Mouse (Mus musculus) midbrain, embryonic 10.5 days (tissue): ENCODE results near the gene Ush2a. TPM values are rescaled to one million over a fixed set of nuclear protein-coding genes. Genes with fewer than 3 reads are reported as not detected.

Experiments
- DNase-seq: peaks from one replicate; pipeline ENCODE4 v3.0.0-alpha.2; 2017; ENCODE audit warnings: low spot score
- H3K27ac ChIP-seq: fragments of 300-500 bp; sonication (generic); replicated peaks from 2 replicates; pipeline ENCODE4 v1.5.1; 2016; ENCODE audit warnings: mild to moderate bottlenecking
- H3K27me3 ChIP-seq: fragments of 300-500 bp; sonication (generic); 2 replicates; pipeline ENCODE4 v1.6.1; 2016; ENCODE audit warnings: low read depth, mild to moderate bottlenecking; ENCODE audit not compliant: poor library complexity, severe bottlenecking
- H3K36me3 ChIP-seq: fragments of 300-500 bp; sonication (generic); 2 replicates; pipeline ENCODE4 v1.6.1; 2016; ENCODE audit warnings: mild to moderate bottlenecking, moderate library complexity
- H3K4me1 ChIP-seq: fragments of 300-500 bp; sonication (generic); 2 replicates; pipeline ENCODE4 v1.6.1; 2016
- H3K4me3 ChIP-seq: fragments of 300-500 bp; sonication (generic); 2 replicates; pipeline ENCODE4 v1.5.1; 2016; ENCODE audit warnings: mild to moderate bottlenecking, moderate library complexity
- H3K9me3 ChIP-seq: fragments of 300-500 bp; sonication (generic); replicated peaks from 2 replicates; pipeline ENCODE4 v1.6.1; 2016; ENCODE audit warnings: mild to moderate bottlenecking
- WGBS: fragments of 180-500 bp; shearing (Covaris S2); methylation state at CpG from one replicate; pipeline ENCODE4 v1.1.7; 2016; 5-methylcytosine and 5-hydroxymethylcytosine counted together
- polyA plus RNA-seq: library from polyadenylated mRNA; unstranded; fragments of >200 nt; fragmentation: Nextera tagmentation; extraction: Ambion mirVana; gene quantifications from 2 replicates; pipeline ENCODE4 v1.2.1, GENCODE M21; 2016

The Ush2a gene
- polyA plus RNA-seq, 1 experiment from 2014 or later, result 0.12 TPM

DNA sequence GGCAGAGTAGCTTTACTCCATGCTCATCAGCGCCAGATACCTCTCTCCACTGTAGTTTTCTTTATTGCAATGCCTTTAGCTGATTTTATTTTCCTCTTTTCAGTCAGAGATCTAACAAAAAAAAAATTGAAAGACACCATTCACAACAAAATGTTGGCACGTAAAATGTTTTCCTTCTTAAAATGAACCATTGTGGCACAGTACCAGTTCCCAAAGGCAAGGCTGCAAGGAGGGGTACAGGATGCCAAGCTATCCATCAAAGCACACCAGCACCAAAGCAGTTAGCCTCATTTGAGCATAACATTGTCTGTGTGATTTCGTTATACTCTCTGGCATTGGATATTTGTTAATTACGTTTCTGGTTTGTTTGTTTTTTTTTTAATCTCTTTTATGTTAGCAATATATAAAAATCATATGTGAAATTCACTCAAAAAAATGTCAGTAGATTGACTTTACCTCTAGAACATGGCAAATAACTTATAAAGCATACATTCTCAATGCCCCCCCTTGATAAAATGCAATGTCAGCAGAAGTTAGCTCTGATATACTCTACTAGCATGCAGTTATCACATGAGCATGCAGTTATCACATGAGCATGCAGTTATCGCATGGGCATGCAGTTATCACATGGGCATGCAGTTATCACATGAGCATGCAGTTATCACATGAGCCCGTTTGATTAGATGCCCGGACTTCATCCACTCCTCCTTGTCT lies 510.9 kb downstream of the Ush2a start:
- H3K27me3 ChIP-seq, result no peaks in the 10 kb centered on the region
- H3K9me3 ChIP-seq, result no peaks in the 10 kb centered on the region; the same call in 1 of the 2 replicates
- no peak overlapping the region for H3K4me3 ChIP-seq
- DNase-seq, result no peak
- WGBS, result 95% methylated on average over 7 of the region's 7 CpGs
- no peaks in the 10 kb centered on the region for H3K36me3 ChIP-seq
- no peak overlapping the region for H3K27ac ChIP-seq
- no peaks in the 10 kb centered on the region for H3K4me1 ChIP-seq

DNA sequence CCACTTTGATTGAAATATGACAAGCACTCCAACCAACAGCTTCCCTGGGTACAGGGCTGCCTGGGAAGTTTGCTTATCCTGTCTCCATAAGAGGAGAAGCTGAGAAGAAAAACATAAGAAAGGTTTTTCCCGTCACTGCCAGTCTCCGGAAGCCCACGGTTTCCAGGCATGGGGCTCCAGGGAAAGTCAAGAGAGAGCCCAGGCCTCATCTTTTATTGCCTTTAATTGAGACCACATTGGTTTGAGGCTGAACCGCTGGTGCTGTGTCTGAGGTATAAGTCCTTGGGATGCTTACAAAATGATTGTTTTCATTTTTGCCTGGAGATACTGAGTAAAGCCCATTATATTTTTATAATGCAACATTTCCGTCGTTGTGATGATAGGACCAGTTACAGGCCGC lies 511.8 kb downstream of the Ush2a start:
- no peaks in the 10 kb centered on the region for H3K36me3 ChIP-seq
- H3K4me1 ChIP-seq, result no peaks in the 10 kb centered on the region
- no peak overlapping the region for H3K4me3 ChIP-seq
- 79% methylated on average over 7 of the region's 7 CpGs for WGBS
- H3K27ac ChIP-seq, result no peak overlapping the region
- H3K9me3 ChIP-seq, result no peaks in the 10 kb centered on the region; the same call in 1 of the 2 replicates
- no peak for DNase-seq
- H3K27me3 ChIP-seq, result no peaks in the 10 kb centered on the region

DNA sequence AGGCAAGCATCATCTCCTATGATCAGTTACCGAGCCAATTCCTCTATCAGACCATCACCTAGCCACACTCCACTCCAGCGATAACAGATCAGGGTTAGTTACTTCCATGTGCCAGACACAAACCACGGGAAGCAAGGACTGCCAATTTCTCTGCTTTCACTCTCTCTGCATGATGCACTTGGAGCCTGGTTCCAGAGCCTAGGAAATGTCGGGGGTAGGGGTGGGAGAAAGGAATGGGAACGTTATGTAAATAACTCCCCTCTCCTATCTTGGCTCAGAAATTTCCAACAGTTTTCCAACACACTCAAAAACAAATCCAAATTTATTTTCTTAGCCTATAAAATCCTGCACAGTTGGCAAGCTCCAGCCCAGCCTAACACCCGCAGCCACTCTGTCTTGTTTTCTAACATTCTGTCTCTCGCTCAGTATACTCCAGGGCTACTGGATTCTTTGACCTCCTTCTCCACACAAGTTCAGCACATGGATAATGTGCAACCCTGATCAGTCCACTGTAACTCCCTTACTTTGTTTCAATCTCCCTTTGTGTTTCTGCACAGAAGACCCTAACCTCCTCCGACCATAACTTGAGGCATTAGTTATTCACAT lies 515.8 kb downstream of the Ush2a start:
- Histone ChIP-seq H3K4me3 (no peak overlapping the region), H3K27ac (no peak overlapping the region), H3K27me3 (no peaks in the 10 kb centered on the region), H3K9me3 (no peaks in the 10 kb centered on the region; the same call in 1 of the 2 replicates), H3K36me3 (no peaks in the 10 kb centered on the region), H3K4me1 (no peaks in the 10 kb centered on the region)
- 85% methylated on average over 8 of the region's 8 CpGs for WGBS
- DNase-seq, result no peak

DNA sequence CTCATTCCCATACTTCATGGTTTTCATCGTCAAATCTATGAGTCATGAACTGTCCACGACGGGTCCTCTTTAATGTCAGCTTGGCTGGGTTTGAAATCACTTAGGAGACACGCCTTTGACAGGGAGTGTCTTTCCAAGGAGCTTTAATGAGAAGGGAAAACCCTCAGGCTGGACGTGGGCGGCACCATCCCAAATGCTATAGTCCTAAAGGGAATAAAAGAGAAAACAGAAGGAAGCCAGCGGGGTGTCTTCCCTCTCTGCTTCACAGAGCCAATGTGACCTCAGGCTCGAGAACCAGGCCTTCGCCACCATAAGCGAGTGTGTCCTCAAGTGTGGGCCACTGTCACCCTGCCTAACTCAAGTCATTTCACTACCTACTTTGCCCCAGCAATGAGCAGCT lies 523.2 kb downstream of the Ush2a start:
- WGBS, result 88% methylated on average over 10 of the region's 10 CpGs
- H3K27me3 ChIP-seq, result no peaks in the 10 kb centered on the region
- H3K9me3 ChIP-seq, result no peaks in the 10 kb centered on the region
- H3K4me3 ChIP-seq, result no peak overlapping the region
- no peaks in the 10 kb centered on the region for H3K36me3 ChIP-seq
- no peak for DNase-seq
- H3K4me1 ChIP-seq, result no peaks in the 10 kb centered on the region
- no peak overlapping the region for H3K27ac ChIP-seq

DNA sequence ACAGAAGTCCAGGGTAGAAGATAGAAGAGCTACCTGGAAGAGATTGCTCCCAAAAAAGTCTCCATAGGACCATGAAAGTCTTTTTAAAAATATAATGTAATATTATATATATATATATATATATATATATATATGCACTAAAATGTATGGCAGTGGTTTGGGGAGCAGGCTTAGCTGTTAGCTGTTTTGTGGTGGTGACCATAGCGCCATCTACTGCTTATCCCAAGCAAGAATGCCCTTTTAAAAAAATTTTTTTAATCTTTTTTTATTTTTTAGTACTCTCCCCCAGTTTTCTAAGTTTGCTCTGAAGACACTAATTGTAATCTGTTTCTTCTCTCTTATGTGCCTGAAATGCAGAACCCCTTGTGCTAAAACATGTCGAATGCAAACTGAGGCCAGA lies 543.2 kb downstream of the Ush2a start:
- H3K27ac ChIP-seq, result no peak overlapping the region
- no peak overlapping the region for H3K4me3 ChIP-seq
- H3K27me3 ChIP-seq, result no peaks in the 10 kb centered on the region
- H3K9me3 ChIP-seq, result no peaks in the 10 kb centered on the region
- 32% methylated on average over 2 of the region's 2 CpGs for WGBS
- peaks cover 11% of the 10 kb centered on the region for H3K4me1 ChIP-seq
- no peaks in the 10 kb centered on the region for H3K36me3 ChIP-seq
- DNase-seq, result no peak

- Histone ChIP-seq H3K4me3 (no peak overlapping the region), H3K36me3 (no peaks in the 10 kb centered on the region), H3K27me3 (0 out of 2 replicates have a peak, but pooled peaks cover 4% of the 10 kb centered on the region), H3K9me3 (no peaks in the 10 kb centered on the region), H3K27ac (no peak overlapping the region), H3K4me1 (peaks cover 11% of the 10 kb centered on the region)
- peak; percentile 32 for DNase-seq
- WGBS, result 42% methylated on average over 4 of the region's 4 CpGs
These were observed 544.0 kb downstream of the Ush2a start for GRCm38 (mm10) chr1:188805852-188806251.

DNA sequence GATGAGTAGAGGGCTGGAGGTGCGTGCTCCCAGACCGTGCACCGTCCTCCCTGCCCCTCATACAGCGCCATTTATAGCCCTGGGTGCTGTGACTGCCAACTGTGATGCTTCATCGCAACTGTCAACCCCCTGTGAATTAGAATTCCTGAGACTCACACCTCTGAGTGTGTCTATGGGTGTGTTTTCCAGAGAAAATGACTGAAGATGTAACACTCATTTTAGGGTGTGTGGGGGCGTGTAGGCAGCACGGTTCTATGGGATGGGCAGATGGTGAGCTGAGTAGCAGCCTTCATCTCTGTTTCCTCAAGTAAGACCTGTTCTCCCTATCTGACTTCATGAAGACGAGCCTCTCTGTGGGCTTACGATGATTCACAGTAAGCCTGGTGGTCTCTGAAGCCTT lies 548.8 kb downstream of the Ush2a start:
- H3K9me3 ChIP-seq, result no peaks in the 10 kb centered on the region
- H3K27ac ChIP-seq, result no peak overlapping the region
- no peak for DNase-seq
- H3K4me3 ChIP-seq, result no peak overlapping the region
- peaks cover 7% of the 10 kb centered on the region for H3K4me1 ChIP-seq
- WGBS, result 94% methylated on average over 9 of the region's 9 CpGs
- peaks cover 4% of the 10 kb centered on the region; the same call in 1 of the 2 replicates for H3K27me3 ChIP-seq
- no peaks in the 10 kb centered on the region for H3K36me3 ChIP-seq

- DNase-seq, result no peak
- H3K4me1 ChIP-seq, result no peaks in the 10 kb centered on the region
- H3K27me3 ChIP-seq, result peaks cover 4% of the 10 kb centered on the region; the same call in 1 of the 2 replicates
- 89% methylated on average over 7 of the region's 7 CpGs for WGBS
- no peaks in the 10 kb centered on the region for H3K9me3 ChIP-seq
- H3K4me3 ChIP-seq, result no peak overlapping the region
- no peak overlapping the region for H3K27ac ChIP-seq
- H3K36me3 ChIP-seq, result no peaks in the 10 kb centered on the region
These were observed 553.2 kb downstream of the Ush2a start for GRCm38 (mm10) chr1:188815072-188815471.

DNA sequence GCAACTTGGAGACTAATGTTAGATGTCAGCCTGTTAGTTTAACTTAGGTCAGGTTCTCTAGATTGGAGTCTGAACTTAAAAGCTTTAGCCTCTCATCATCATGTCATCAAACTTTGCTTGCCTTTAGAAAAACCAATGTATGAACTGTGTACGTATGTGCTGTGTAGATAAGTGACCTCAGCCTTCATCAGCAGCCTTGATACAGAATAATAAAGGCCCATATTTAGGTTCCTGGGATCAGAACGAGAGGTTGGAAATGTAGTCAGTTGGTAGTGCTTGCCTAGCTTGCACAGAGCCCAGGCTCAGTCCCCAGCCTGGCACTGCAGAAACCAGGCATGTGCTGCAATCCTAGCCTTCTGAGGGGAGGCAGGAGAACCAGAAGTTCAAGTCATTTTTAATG lies 562.4 kb downstream of the Ush2a start:
- 0 out of 2 replicates have a peak, but pooled peaks cover 3% of the 10 kb centered on the region for H3K4me1 ChIP-seq
- no peak overlapping the region for H3K4me3 ChIP-seq
- 90% methylated on average over 2 of the region's 2 CpGs for WGBS
- H3K36me3 ChIP-seq, result no peaks in the 10 kb centered on the region
- H3K9me3 ChIP-seq, result no peaks in the 10 kb centered on the region
- DNase-seq, result no peak
- no peak overlapping the region for H3K27ac ChIP-seq
- no peaks in the 10 kb centered on the region for H3K27me3 ChIP-seq

DNA sequence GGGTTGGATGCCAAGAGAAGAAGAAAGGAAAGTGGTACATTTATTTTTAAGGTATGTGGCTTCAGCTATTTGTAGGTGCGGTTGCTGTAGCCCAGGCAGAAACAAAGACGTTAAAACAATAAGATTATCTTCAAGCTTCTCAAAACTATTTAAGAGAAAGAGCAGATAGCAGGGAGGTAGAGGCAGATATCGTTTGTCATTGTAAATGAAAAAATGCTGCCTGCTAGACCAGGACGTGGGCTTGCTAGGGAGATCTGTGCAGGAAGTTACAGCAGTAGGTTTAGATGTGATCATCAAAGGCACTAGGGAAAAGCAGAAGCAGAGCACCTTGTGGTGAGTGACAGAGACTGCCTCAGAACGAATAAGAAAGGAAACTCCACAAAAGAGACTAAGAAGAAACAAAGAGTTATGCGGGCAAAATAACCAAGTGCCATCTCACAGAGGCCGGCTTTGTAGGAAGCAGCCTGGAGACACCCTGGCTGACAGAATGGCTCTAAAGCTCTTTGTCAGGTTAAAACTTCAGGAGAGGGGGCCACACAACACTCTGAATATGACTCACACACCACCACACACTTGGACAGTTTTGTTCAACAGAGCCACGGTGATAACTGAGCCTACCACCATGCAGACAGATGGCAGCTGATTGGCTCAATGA lies 563.2 kb downstream of the Ush2a start:
- Histone ChIP-seq H3K27me3 (no peaks in the 10 kb centered on the region), H3K36me3 (no peaks in the 10 kb centered on the region), H3K9me3 (no peaks in the 10 kb centered on the region), H3K4me3 (no peak overlapping the region), H3K27ac (no peak overlapping the region), H3K4me1 (0 out of 2 replicates have a peak, but pooled peaks cover 3% of the 10 kb centered on the region)
- DNase-seq, result no peak
- WGBS, result 78% methylated on average over 8 of the region's 8 CpGs

DNA sequence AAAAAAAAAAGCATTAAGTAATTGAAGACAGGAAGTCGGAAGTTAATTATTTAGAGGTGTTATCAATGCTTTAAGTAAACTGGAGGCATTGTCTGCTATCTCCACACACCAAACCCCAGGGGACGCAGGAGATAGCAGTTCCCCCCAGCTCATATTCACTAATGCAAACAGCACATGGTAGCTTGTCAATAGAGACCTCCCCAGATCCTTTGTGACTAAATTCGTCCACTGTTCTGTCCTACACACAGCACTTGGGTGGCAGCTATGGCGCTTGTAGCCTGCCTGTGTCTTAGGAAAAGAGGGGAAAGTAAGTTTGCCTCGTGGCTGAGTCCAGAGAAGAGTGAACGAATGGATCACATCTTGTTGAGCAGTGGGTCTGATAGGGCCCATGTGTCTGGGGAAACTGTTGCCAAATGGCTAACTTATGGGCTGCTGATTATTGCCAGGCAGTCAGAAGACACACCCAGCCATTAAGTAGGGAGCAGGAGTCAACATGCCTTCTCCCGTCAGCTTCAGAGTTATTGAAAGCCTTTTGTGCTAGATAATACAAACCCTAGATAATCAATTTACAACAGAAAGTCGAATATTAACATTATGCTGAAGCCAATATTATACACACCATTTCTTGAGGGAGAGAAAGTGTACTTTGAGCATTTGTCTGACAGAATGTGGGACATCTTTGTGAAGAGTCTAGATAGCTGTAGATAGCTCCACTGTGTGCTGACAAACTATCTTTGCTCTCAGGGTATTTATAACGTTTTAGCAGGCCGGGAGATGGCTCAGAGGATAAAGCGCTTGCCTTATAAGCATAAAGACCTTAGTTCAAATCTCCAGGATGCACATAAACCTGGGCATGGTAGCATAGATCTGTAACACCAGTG lies 568.9 kb downstream of the Ush2a start:
- no peak for DNase-seq
- Histone ChIP-seq H3K4me1 (peaks cover 24% of the 10 kb centered on the region), H3K27me3 (0 out of 2 replicates have a peak, but pooled peaks cover 4% of the 10 kb centered on the region), H3K27ac (no peak overlapping the region), H3K36me3 (no peaks in the 10 kb centered on the region), H3K9me3 (no peaks in the 10 kb centered on the region), H3K4me3 (no peak overlapping the region)
- WGBS, result 75% methylated on average over 11 of the region's 11 CpGs

DNA sequence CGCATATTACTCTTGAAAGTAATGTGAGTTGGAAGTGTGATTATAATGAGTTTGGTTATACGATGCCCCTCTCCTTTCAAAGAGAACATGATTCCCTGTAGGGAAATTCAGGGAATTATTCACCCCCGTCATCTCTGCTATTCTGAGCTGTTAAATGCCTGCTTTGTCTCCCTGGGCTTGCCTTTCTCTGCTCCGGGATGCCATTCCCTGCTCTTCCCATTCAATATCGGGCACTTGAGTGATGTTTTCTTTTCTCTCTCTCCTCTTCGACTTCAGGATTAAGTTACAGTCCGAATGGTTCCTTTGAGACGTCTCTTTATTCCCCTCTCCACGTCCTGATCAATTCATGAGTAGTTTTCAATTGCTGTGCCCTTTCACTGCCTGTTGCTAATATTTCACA lies 572.1 kb downstream of the Ush2a start:
- 0 out of 2 replicates have a peak, but pooled peaks cover 8% of the 10 kb centered on the region for H3K27me3 ChIP-seq
- H3K4me1 ChIP-seq, result peaks cover 21% of the 10 kb centered on the region
- WGBS, result 15% methylated on average over 9 of the region's 9 CpGs
- no peaks in the 10 kb centered on the region for H3K36me3 ChIP-seq
- no peak overlapping the region for H3K27ac ChIP-seq
- no peak for DNase-seq
- no peak overlapping the region for H3K4me3 ChIP-seq
- H3K9me3 ChIP-seq, result no peaks in the 10 kb centered on the region
